Mouse (Mus musculus): ENCODE measurements around the gene Gm20388.

GRCm38 (mm10) chr8:123341040-123342015 is 3430.7 kb downstream of the Gm20388 start:
- TF ChIP-seq CTCF (IDR thresholded peaks at IDR 0.05; ENCODE audit: low read depth): no peak
- no peak for TF ChIP-seq EP300 (IDR thresholded peaks at IDR 0.05; ENCODE audit: low read depth)

Measured in liver, embryonic 14.5 days (tissue).